Mouse (Mus musculus) heart, embryonic 14.5 days (tissue): ENCODE measurements around the gene Armh3. TPM values are rescaled to one million over a fixed set of nuclear protein-coding genes. Genes with fewer than 3 reads are reported as not detected.

Experiments used
- ATAC-seq: fragments of 200-750 bp; cut with Nextera tagmentation; 2 replicates; pipeline ENCODE4 v1.8.0; 2017; ENCODE audit warnings: low read depth, moderate TSS enrichment; ENCODE audit not compliant: insufficient number of reproducible peaks, insufficient read depth, low FRiP score
- H3K27ac ChIP-seq, 2 experiments: fragments of 200-500 bp in 1 of 2; fragments of 300-500 bp in 1 of 2; sonication (generic) in 1 of 2; replicated peaks in 1 of 2; 2 replicates each; pipeline ENCODE4 v1.5.1; 2012 to 2014; ENCODE audit warnings: low read depth in 2 of 2, low read length in 2 of 2, control low read depth in 1 of 2, mild to moderate bottlenecking in 1 of 2, mixed read lengths in 1 of 2; ENCODE audit not compliant: control insufficient read depth in 1 of 2, insufficient read depth in 1 of 2
- H3K27me3 ChIP-seq: fragments of 300-500 bp; sonication (generic); 2 replicates; pipeline ENCODE4 v1.6.1; 2014; ENCODE audit warnings: mild to moderate bottlenecking, low read length, control low read depth; ENCODE audit not compliant: control insufficient read depth, insufficient read depth
- H3K36me3 ChIP-seq: fragments of 300-500 bp; sonication (generic); 2 replicates; pipeline ENCODE4 v1.6.1; 2014; ENCODE audit warnings: mild to moderate bottlenecking, control low read depth, low read length, mixed read lengths; ENCODE audit not compliant: control insufficient read depth, insufficient read depth
- H3K4me1 ChIP-seq, 2 experiments: fragments of 200-500 bp in 1 of 2; fragments of 300-500 bp in 1 of 2; sonication (generic) in 1 of 2; 2 replicates each; pipeline ENCODE4 v1.6.1; 2012 to 2014; ENCODE audit warnings: low read length in 2 of 2, control low read depth in 1 of 2, mixed read lengths in 1 of 2; ENCODE audit not compliant: control insufficient read depth in 2 of 2, insufficient read depth in 2 of 2
- H3K4me2 ChIP-seq: fragments of 300-500 bp; sonication (generic); 2 replicates; pipeline ENCODE4 v1.6.1; 2014; ENCODE audit warnings: mild to moderate bottlenecking, low read length
- H3K4me3 ChIP-seq, 2 experiments: fragments of 200-500 bp in 1 of 2; fragments of 300-500 bp in 1 of 2; sonication (generic) in 1 of 2; 2 replicates each; pipeline ENCODE4 v1.5.1; 2012 to 2014; ENCODE audit warnings: low read length in 2 of 2, mild to moderate bottlenecking in 2 of 2, control low read depth in 1 of 2, low read depth in 1 of 2, moderate library complexity in 1 of 2; ENCODE audit not compliant: control insufficient read depth in 1 of 2, insufficient read depth in 1 of 2
- H3K9ac ChIP-seq: fragments of 300-500 bp; sonication (generic); 2 replicates; pipeline ENCODE4 v1.6.1; 2014; ENCODE audit warnings: mild to moderate bottlenecking, low read length
- H3K9me3 ChIP-seq: fragments of 300-500 bp; sonication (generic); 2 replicates; pipeline ENCODE4 v1.6.1; 2016; ENCODE audit warnings: low read length, control low read depth; ENCODE audit not compliant: control insufficient read depth
- WGBS: fragments of 180-500 bp; shearing (Covaris S2); extraction: QIAGEN DNeasy Blood & Tissue Kit; methylation state at CpG from one replicate; pipeline ENCODE4 v1.1.7; 2014; 5-methylcytosine and 5-hydroxymethylcytosine counted together
- polyA plus RNA-seq: library from polyadenylated mRNA; unstranded; fragments of >200 nt; fragmentation: Nextera tagmentation; extraction: Ambion mirVana; gene quantifications from 2 replicates; pipeline ENCODE4 v1.2.1, GENCODE M21; 2014

The Armh3 gene
- polyA plus RNA-seq = 13.9 and 14.1 TPM in 2 replicates

DNA sequence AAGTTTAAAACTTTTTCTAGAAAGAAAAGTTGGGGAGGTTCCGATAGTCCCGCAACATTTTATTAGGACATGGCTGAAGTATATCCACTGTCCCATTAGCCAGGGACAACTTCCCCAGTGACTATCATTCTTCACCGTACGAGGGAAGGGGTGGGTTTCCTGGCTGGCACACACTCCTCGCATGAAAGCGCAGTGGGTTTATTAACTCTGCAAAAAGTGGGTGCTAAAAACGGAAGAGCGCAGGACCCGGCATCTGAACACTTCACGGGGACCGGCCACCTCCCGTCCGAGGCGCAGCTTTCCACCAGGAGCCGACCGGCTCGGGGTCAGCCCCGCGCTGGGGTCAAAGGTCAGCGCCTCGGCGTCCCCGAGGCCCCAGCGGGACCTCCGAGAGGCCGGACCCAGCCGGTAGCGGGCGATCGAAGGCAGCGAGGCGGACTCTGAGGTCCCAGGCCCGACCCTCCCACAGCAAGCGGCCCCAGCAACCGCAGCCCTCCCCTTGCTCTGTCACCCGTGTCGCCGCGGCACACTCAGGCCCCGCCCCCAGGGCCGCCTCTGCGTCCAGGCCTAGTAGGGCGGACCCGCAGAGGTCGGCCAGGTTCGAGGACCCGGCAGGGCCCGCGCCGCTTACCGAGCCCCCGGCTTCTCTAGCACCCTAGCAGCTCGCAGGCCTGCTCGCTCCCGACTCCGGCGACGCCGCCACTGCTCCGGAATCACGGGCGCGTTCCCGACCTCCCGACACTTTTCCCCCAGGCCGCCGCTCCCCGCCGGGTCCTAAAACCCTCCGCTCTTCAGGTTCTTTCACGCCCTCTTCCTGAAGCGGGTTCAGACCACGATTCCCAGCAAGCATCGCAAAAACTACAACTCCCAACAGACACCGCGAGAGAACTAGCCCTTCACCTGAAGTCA lies at the start of gene Armh3:
Gene Armh3 (minus strand): TSS at position 704 of the 909 bp plus-strand sequence.
- no peaks in the 10 kb centered on the region for H3K27me3 ChIP-seq
- H3K4me3 ChIP-seq = peak within 1 kb of the TSS; percentile 85 to 86
- no peaks in the 10 kb centered on the region for H3K36me3 ChIP-seq
- 2% methylated on average over 75 of the region's 76 CpGs for WGBS
- H3K9ac ChIP-seq = peak within 1 kb of the TSS; percentile 88
- ATAC-seq = peak; percentile 97
- peak within 1 kb of the TSS; percentile 71 for H3K4me2 ChIP-seq
- peaks cover 0 to 8% of the 10 kb centered on the region in 2 experiments; a peak in 1 of 4 replicates for H3K4me1 ChIP-seq
- H3K9me3 ChIP-seq = no peaks in the 10 kb centered on the region
- H3K27ac ChIP-seq = peak within 1 kb of the TSS; percentile 88 to 94

DNA sequence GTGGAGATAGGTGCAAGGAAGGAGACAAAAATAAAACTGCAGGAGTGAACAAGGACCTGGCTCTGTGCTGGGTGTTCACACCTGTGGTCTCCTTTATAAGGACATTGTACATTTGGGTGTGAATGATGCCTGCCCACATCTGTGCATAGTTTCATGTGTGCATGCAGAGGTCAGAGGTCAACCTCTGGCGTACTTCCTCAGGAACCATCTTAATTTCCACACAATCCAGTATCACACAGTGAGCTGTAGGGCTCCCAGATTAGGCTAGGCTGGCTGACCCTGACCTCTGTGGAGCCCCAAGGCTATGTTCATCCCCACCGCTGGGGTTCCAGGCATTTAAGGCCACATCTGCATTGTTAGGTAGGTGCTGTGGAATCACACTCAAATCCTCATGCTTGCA lies 49.1 kb upstream of the Armh3 start:
- Histone ChIP-seq H3K4me1 (peaks cover 19 to 35% of the 10 kb centered on the region in 2 experiments), H3K9ac (no peak overlapping the region), H3K4me3 (no peak overlapping the region), H3K36me3 (no peaks in the 10 kb centered on the region), H3K4me2 (no peak overlapping the region), H3K9me3 (no peaks in the 10 kb centered on the region), H3K27me3 (no peaks in the 10 kb centered on the region), H3K27ac (no peak overlapping the region)
- 83% methylated on average over 2 of the region's 2 CpGs for WGBS
- no peak for ATAC-seq

DNA sequence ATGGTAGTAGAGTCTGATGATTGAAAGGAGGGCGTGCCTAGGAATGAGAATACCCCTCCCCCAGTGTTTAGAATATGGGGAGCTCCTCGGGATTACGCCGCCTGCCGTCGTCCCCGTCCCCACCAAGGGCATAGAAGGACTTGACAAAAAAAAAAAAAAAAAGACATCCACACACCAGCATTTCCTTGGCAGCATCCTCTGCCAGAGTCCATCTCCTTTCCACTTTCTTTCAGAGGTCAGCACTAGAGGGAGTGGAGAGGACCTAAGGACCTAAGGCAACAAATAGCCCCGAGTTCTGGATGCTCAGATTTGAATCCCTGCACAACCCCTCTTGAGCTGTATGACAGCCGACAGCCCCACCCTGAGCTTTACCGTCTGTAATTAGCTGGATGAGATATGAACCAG lies 48.3 kb upstream of the Armh3 start:
- Histone ChIP-seq H3K36me3 (no peaks in the 10 kb centered on the region), H3K27ac (peak overlapping the region in 1 of 2 experiments; percentile 99; a peak in 2 of 4 replicates), H3K4me3 (no peak overlapping the region), H3K4me2 (peak overlapping the region; percentile 94), H3K9me3 (no peaks in the 10 kb centered on the region), H3K4me1 (peaks cover 22 to 43% of the 10 kb centered on the region in 2 experiments), H3K9ac (no peak overlapping the region), H3K27me3 (no peaks in the 10 kb centered on the region)
- no peak for ATAC-seq
- WGBS = 6% methylated on average over 10 of the region's 10 CpGs

GRCm38 (mm10) chr19:46045696-46046311 lies 47.5 kb upstream of the Armh3 start:
- peak; percentile 7 for ATAC-seq
- H3K9ac ChIP-seq = peak overlapping the region; percentile 100
- peak overlapping the region; percentile 88 to 99 for H3K4me3 ChIP-seq
- 0% methylated on average over 7 of the region's 7 CpGs for WGBS
- peak overlapping the region; percentile 92 to 99 for H3K27ac ChIP-seq
- H3K36me3 ChIP-seq = no peaks in the 10 kb centered on the region
- H3K4me1 ChIP-seq = peaks cover 30 to 51% of the 10 kb centered on the region in 2 experiments
- H3K9me3 ChIP-seq = no peaks in the 10 kb centered on the region
- peak overlapping the region; percentile 94 for H3K4me2 ChIP-seq
- H3K27me3 ChIP-seq = no peaks in the 10 kb centered on the region

DNA sequence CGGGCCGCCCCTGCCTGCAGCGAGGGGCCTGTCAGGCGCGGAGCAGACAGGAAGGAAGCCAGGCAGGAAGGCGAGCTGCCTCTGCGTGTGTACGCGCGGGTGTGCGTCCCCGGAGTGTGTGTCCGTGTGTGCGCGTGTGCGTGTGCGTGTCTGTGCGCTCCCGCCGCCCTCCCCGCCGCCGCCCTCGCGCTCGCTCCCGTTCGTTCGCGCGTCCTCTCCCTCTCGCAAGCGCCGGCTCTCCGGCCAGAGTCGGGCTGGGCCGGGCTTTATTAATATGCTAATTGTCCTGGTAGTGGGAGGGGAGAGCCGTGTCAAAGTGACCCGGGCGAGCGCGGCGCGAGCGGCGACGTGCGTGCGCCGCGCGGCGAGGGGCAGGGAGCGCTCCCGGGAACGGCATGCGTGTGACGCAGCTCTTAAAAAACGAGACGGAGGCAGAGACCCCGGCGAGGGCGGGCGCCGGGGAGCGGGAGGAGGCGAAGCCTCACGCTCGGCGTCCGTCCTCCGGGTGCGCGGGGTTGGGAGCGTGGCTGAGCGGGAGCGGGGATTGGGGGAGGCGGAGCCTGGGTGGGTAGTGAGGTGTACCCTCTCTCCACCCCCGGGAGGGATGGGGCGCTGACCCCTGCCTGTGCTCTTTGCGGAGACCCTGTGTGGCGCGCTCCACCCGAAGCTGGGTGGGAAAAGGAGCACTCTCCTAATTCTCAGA lies 46.9 kb upstream of the Armh3 start, which contains the start of gene Ldb1:
Gene Ldb1 (minus strand): TSS at position 222 of the 703 bp plus-strand sequence.
- WGBS = under 1% methylated on average over 79 of the region's 84 CpGs
- peak within 1 kb of the TSS; percentile 94 for H3K4me2 ChIP-seq
- H3K27me3 ChIP-seq = no peaks in the 10 kb centered on the region
- H3K4me1 ChIP-seq = peaks cover 34 to 58% of the 10 kb centered on the region in 2 experiments
- H3K27ac ChIP-seq = peak within 1 kb of the TSS; percentile 92 to 99
- H3K9me3 ChIP-seq = no peaks in the 10 kb centered on the region
- peak within 1 kb of the TSS; percentile 100 for H3K9ac ChIP-seq
- no peaks in the 10 kb centered on the region for H3K36me3 ChIP-seq
- H3K4me3 ChIP-seq = peak within 1 kb of the TSS; percentile 88 to 99
- peak; percentile 75 for ATAC-seq

DNA sequence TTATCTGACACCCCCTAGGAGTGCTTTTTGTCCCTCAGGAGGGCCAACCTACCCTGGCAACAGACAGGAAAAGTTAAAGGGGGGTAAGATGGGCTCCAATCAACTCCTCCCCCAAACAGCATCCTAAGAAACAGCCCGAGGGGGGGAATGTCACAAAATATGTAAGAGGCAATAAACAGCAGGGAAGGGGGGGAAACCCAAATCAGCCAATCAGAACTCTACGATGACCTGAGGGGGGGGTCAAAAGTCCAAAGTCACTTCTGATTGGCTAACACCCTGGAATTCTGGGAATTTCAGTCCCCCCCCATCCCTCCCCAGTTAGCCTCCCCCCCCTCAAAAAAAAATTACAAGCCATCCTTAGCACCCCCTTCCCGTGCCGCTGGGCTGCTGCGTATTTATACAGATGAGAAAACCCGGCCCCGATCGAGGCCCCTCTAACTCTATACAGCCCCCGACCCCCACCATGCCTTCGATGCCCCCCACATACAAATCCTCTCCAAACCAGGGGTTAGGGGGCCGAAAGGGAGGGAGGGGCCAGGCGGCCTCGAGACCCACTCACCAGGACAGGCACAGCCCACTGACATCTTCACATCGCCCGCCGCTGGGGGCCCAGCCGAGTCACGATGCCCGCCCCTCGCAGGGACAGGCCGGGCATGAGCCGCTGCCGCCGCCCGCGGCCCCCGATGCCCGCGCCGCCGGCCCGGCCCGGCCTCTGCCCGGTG lies 46.1 kb upstream of the Armh3 start, which contains the start of gene Pprc1:
Gene Pprc1 (plus strand): TSS at position 616 of the 722 bp plus-strand sequence.
- ATAC-seq = 0 out of 2 replicates have a peak, but pooled peaks have one; percentile 0
- Histone ChIP-seq H3K4me3 (peak within 1 kb of the TSS; percentile 88 to 99), H3K4me2 (peak within 1 kb of the TSS; percentile 94), H3K9ac (peak within 1 kb of the TSS; percentile 100), H3K4me1 (peaks cover 39 to 64% of the 10 kb centered on the region in 2 experiments), H3K27me3 (no peaks in the 10 kb centered on the region), H3K9me3 (no peaks in the 10 kb centered on the region), H3K27ac (peak within 1 kb of the TSS; percentile 92 to 99), H3K36me3 (no peaks in the 10 kb centered on the region)
- under 1% methylated on average over 34 of the region's 34 CpGs for WGBS
